Comparison of ENCODE assay signal across 8 mouse cellular contexts in genomic region chr2:30392114-30392576, GRCm38 (mm10). TPM values are rescaled to one million over a fixed set of nuclear protein-coding genes. Genes with fewer than 3 reads are reported as not detected.
DNase-seq lines count a peak whose midpoint lies in the region; ATAC-seq lines count a peak whose summit lies in the region.

Gene Dolpp1, plus strand, starts transcription at chr2:30392254.

- H3K9ac ChIP-seq in hindbrain, embryonic 15.5 days = peak within 1 kb of the TSS; percentile 68

- H3K4me2 ChIP-seq in hindbrain, embryonic 15.5 days = peak within 1 kb of the TSS; percentile 89

- H3K4me3 ChIP-seq in hindbrain, embryonic 15.5 days = peak within 1 kb of the TSS; percentile 89

- H3K27me3 ChIP-seq in hindbrain, embryonic 15.5 days = no peaks in the 10 kb centered on the region

- peaks cover 6% of the 10 kb centered on the region; the same call in 1 of the 2 replicates for H3K36me3 ChIP-seq in hindbrain, embryonic 15.5 days

- peak; percentile 99 for ATAC-seq in hindbrain, embryonic 15.5 days (ENCODE audit: low FRiP score, low read depth)

- under 1% methylated on average over 40 of the region's 40 CpGs for WGBS in hindbrain, embryonic 15.5 days

- peak; percentile 100 for DNase-seq in R1 (ENCODE audit: low read depth, low spot score)
- peak; percentile 96 to 97 for DNase-seq in cerebellum, postnatal 25 days
- peak; percentile 98 to 99 for DNase-seq in frontal cortex, postnatal 36 days (ENCODE audit: low spot score in 2 of 2)
- peak; percentile 98 for DNase-seq in left cerebral cortex, adult 11 months (ENCODE audit: low spot score)
- peak; percentile 97 to 100 for DNase-seq in lung, postnatal 4 days
- peak; percentile 96 for DNase-seq in retina, postnatal 7 days (ENCODE audit: low read depth, low spot score)
- peak; percentile 92 for DNase-seq in urinary bladder, adult 2 months (ENCODE audit: low spot score)

- H3K9me3 ChIP-seq in hindbrain, embryonic 15.5 days = no peaks in the 10 kb centered on the region

- H3K4me1 ChIP-seq in hindbrain, embryonic 15.5 days (replicated peaks) = peaks cover 21% of the 10 kb centered on the region

- peak within 1 kb of the TSS; percentile 96 for H3K27ac ChIP-seq in hindbrain, embryonic 15.5 days (replicated peaks)

RNA-seq across cellular contexts. Expression of gene Dolpp1, which starts in this region (rescaled TPM):
- polyA plus RNA-seq in hindbrain, embryonic 15.5 days (2015; fragmentation: Nextera tagmentation; extraction: Ambion mirVana) = 59.0 and 60.4 TPM in 2 replicates
- polyA plus RNA-seq in urinary bladder, adult 2 months (2012; rRNA removed) = 18.9 and 27.3 TPM in 2 replicates

Comparison
In these comparisons a context has a peak if more than half of its experiments do, and no peak if none do; other contexts are left out.
1. Peak in every context shown above with its lines: DNase-seq, ATAC-seq, H3K4me3 ChIP-seq and H3K27ac ChIP-seq.